ENCODE assay signal across 15 mouse cellular contexts in genomic region chr2:3286243-3286642, GRCm38 (mm10). TPM values are rescaled to one million over a fixed set of nuclear protein-coding genes. Genes with fewer than 3 reads are reported as not detected.
"Had no signal": no experiment of that assay in that cellular context is flagged by ENCODE, and none has a peak within 500 bp of the region (broad histone marks: within the 10 kb centered on the region; RNA-seq: fewer than 3 reads in every experiment).

No protein-coding gene starts in this region.

- H3K9ac ChIP-seq: limb, embryonic 12.5 days; lung, embryonic 15.5 days; neural tube, embryonic 12.5 days had no signal

- H3K9me3 ChIP-seq: limb, embryonic 12.5 days; lung, embryonic 15.5 days; megakaryocyte, embryonic 14.5 days; neural tube, embryonic 12.5 days had no signal

- H3K27me3 ChIP-seq: limb, embryonic 12.5 days; lung, embryonic 15.5 days; megakaryocyte, embryonic 14.5 days; neural tube, embryonic 12.5 days had no signal

- H3K27ac ChIP-seq: limb, embryonic 12.5 days; lung, embryonic 15.5 days; macrophage; neural tube, embryonic 12.5 days had no signal

- ATAC-seq: midbrain, embryonic 16.5 days had no signal

- H3K36me3 ChIP-seq: limb, embryonic 12.5 days; lung, embryonic 15.5 days; neural tube, embryonic 12.5 days had no signal

- H3K4me3 ChIP-seq: megakaryocyte, embryonic 14.5 days; neural tube, embryonic 12.5 days had no signal

- DNase-seq: kidney, postnatal 10 days; kidney, postnatal 4 days; liver; lung, postnatal 14 days; retina, postnatal 1 day; right cerebral cortex, postnatal 4 days; spleen, adult 18-20 months; thymus, adult 18-20 months; thymus, postnatal 14 days had no signal

RNA-seq across cellular contexts. Expression of gene Acbd7, which starts 49.7 kb away (rescaled TPM):
- polyA plus RNA-seq: limb, embryonic 12.5 days; macrophage had no signal
